Mouse (Mus musculus): Measurements from ENCODE around the gene Ugt2b36.
"Not testable (repeated sequence)": the region's sequence is repeated elsewhere in the genome, so short reads cannot be mapped to it uniquely, and the experiment has no call there.

The Ugt2b36 gene

DNA sequence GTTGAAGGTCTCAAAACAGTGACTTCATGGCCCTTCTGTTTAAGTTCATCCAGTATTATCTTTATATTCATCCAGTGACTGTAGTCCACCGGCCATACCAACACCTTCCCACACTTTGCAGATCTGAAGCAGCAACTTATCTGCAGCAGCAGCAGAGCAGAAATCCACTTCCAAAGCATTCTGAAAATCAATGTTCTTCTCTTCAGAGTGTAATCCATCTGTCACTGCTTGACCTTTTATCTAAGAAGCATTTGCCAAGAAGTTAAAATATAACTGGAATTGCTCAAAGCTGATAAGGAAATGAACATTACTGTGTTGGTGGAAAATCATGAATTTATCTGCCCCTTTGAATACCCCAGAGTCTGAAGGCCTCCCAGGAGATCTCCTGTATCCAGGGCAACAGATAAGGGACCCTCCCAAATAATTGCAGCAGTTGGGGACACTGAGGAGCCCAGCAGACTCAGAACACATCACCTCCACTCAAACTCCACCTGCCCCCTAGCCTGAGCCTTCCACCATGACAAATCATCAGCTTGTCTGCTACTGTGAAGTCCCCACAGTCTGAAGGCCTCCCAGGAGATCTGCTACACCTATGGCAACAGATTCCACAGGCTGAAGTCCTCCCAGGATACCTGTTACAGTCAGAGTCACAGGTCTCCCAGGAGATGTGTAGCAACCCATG lies at the start of gene Ugt2b36:
TSS of gene Ugt2b36 (minus strand) at position 210 of the 682 bp plus-strand sequence.
- in situ Hi-C loops (cut with MboI, MseI): no loop called here

DNA sequence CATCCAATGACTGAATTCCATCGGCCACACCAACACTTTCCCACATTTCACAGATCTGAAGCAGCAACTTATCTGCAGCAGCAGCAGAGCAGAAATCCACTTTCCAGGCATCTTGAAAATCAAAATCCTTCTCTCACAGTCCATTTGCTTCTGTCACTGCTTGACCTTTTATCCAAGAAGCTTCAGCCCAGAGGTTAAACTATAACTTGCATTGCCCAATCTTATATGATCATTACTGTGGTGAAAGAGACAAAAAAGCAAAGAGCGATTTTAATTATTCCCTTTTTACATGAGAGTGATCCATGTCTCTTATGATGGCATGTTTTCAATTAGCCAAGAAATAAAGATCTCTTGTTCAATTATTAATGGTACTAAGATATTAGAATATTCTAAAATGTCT lies 47.8 kb upstream of the Ugt2b36 start, which contains the start of gene Ugt2b5:
TSS of gene Ugt2b5 (minus strand) at position 123 of the 400 bp plus-strand sequence.
- in situ Hi-C loops (cut with MboI, MseI): not testable (repeated sequence)

DNA sequence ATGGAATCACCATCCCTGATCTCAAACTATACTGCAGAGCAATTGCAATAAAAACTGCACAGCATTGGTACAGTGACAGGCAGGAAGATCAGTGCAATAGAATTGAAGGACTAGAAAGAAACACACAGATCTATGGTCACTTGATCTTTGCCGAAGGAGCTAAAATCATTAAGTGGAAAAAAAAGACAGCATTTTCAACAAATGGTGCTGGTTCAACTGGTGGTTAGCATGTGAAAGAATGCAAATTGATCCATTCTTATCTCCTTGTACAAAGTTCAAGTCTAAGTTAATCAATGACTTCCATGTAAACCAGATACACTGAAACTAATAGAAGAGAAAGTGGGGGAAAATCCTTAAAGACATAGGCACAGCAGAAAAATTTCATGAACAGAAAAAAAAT lies 11.3 kb upstream of the Ugt2b36 start:
- in situ Hi-C loops (cut with MboI, MseI): not testable (repeated sequence)

DNA sequence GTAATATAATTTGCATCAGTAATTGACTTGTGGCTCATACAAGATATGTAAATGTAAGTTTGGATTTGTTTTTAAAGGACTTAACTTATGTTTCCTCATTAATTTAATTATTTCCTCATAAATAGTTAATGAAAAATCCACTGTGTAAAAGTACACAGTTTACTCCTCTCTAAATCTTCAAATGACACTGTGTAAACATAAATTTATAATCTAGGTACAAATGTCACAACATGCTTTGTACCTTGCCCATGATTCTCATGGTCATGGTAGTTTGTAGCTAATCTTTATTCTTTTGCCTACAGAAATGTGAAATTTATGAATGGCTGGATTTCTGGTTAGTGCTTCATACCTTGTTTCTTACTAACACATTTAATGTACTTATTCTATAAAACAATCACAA lies 1.2 kb downstream of the Ugt2b36 start:
- in situ Hi-C loops (cut with MboI, MseI): no loop called here

DNA sequence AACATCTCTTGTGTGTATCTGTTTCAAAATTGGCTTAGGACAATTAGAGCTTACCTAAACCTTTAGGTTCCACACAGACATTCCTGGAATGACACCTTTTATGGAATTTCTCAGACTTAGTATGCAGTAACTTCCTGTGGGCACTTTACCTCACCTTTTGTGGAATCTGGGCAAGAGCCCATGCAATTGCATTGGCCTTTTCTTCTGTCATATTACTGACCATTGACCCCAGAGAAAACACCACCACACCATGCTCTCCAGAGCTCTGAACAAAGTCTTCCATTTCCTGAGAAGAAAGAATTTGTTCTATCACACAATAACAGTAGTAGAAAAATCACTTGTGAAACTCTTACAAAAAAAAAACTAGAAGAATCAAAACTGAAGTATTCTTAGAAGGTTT lies 3.1 kb downstream of the Ugt2b36 start:
- in situ Hi-C loops (cut with MboI, MseI): no loop called here

DNA sequence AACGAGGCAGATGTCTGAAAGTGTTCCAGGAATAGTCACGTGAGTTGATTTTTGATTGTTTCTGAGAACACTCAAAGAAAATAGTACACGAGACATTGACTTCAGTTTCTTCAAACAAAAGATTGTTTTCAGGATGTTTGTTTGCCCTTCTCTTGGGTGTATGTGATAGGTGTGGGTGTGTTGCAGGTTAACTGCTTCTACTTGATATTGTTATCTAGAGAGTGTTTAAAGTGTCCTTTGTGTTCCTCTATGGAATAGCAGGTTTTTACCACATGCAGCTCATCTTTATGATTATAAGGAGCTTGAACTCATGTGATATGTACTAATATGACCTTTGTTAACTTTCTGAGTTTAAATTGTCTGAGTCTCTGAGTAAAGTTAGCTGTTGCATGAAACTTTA lies 6.1 kb downstream of the Ugt2b36 start:
- in situ Hi-C loops (cut with MboI, MseI): no loop called here

DNA sequence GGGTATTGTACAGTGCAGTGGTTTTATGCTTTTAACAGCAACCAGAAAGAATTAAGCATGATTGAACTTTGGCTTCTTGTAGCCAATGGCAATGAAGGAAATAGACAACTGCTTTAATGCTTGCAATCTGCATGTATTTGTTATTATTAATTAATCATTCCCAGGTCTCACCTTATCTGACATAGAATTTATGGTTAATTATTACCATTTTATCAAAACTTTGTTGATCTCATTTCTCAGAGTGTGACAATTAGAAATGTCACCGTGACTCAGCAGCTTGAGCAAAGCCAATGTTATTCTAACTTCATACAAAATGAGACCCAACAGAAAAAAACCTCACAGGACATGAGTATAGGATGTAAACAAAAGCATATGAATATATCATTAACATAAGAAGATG lies 61.7 kb downstream of the Ugt2b36 start:
- in situ Hi-C loops (cut with MboI, MseI): no loop called here

DNA sequence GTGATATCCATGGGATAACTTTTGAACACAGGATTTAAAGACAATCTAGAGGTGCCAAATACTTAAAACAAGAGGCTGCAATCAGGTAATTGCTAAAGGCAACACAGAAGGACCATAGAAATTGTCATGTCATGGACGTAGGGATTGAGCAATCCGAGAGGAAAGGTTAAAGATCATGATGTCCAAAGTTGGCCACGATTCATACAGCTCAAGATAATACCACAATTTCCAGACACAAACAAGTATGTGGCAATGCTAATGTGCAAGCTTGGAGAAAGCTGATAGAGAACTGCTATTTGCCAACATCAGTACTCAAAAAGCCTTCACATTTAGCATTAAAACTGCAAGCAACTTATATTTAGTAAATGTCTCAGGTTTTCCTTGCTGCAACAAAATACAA lies 65.0 kb downstream of the Ugt2b36 start:
- in situ Hi-C loops (cut with MboI, MseI): no loop called here

Measured in T-helper 1 cell (primary cell).